Mouse (Mus musculus): ENCODE results near the gene Shld2.
"Not testable (repeated sequence)": the region's sequence is repeated elsewhere in the genome, so short reads cannot be mapped to it uniquely, and the experiment has no call there.

Gene Shld2

DNA sequence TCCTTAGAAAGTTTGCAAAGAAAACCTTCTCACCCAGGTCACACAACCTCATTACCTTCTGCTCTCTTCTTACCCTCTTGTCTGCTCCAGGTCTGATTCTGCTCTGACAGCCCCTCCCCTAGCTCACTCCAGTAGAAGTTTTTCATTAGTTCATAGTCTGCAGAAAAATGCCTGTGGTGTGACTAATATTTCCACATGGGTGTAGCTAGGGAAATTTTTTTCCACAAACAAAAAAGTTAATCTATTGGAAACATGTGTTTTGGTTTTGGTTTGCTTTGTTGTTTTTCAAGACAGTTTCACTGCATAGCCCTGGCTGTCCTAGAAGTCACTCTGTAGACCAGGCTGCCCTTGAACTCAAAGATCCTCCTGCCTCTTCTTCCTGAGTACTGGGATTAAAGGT is 7.8 kb upstream of the Shld2 start:
- DNase-seq (ENCODE audit: low spot score in 2 of 2) = no peak

DNA sequence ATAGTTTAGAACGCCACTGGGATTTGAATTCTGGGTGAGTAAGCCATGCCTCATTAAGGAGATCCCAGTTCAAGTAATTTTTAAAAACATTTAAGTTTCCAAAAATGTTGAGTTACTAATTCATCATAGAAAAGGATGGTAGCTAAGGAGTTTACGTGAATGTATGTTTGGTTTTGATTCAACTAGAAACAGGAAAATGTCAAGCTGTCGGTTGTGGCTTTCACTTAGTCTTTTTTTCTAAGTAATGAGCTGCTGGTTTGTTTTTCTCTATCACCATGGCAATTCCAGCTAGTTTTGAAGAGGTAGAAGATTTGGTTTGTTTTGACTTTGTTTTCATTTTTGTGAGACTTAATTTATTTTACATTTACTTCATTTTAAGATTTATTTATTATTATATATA is 7.1 kb upstream of the Shld2 start:
- DNase-seq (ENCODE audit: low spot score in 2 of 2) = no peak

DNA sequence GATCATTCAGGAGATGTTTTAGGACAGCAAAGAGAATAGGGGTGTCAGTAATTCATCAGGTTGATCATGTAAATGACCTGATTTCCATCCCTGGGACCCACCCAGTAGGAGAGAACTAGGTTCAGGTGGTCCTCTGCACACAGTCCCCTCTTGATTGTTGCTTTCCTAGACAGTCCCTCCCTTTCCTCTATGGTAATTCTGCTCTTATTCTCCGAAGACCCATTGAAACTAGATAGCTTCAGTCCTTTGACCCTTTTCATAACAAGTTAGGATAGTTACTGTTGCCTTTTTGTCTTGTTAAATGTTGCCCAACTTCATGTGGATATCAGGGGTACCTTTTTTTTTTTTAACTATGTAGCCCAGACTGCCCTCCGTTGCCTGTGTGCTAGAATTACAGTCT is 6.1 kb upstream of the Shld2 start:
- DNase-seq (ENCODE audit: low spot score in 2 of 2) = no peak

DNA sequence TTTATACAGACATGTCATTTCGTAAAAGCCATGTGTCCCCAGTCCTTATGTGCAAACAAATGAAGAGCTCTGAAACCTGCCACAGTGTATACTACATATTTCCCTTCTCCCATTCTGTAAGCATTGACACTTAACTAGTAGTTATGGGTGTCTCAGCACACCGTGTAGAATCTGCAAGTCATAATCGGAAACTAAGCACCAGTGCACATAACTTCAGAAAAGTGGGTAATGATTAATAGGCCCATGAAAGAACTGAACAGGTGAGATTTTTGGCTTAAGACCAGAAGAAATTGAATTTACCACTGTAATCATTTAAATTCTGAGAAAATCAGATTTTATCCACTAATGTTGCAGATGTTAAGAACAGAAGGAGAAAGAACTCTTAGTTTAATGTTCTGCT is 4.5 kb upstream of the Shld2 start:
- no peak for DNase-seq (ENCODE audit: low spot score in 2 of 2)

DNA sequence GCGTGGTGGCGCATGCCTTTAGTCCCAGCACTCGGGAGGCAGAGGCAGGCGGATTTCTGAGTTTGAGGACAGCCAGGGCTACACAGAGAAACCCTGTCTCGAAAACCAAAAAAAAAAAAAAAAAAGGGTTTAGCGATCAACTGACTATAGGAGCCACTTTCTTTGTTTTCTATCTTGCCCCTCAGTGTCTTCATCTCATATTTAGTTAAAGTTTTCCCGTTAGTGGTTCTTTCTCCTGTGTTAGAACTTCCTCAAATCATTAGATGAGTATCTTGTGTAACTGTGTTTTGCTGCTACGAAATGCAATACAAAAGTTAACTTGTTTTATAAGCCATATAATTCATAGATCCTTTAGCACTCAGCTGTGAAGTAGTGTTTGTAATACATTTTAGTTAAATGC is 4.1 kb upstream of the Shld2 start:
- not testable (repeated sequence) for DNase-seq (ENCODE audit: low spot score in 2 of 2)

DNA sequence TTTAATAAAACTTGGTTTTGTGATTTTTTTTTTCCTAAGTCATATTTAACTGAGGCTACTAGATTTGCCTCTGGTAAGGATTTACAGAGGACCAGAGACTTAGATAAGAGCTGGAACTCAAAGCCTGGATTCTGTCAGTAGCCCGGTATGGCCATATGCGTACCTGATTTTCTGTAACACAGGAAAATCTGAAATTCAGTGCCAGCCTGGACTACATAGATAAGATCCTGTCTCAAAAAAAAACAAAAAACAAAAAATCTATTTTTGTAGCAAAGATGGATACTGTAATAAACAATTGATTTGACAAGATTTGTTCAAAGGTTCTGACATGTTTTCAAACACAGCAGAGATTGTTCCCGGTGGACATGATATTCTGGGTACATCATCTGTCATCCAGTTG is 3.3 kb upstream of the Shld2 start:
- no peak for DNase-seq (ENCODE audit: low spot score in 2 of 2)

DNA sequence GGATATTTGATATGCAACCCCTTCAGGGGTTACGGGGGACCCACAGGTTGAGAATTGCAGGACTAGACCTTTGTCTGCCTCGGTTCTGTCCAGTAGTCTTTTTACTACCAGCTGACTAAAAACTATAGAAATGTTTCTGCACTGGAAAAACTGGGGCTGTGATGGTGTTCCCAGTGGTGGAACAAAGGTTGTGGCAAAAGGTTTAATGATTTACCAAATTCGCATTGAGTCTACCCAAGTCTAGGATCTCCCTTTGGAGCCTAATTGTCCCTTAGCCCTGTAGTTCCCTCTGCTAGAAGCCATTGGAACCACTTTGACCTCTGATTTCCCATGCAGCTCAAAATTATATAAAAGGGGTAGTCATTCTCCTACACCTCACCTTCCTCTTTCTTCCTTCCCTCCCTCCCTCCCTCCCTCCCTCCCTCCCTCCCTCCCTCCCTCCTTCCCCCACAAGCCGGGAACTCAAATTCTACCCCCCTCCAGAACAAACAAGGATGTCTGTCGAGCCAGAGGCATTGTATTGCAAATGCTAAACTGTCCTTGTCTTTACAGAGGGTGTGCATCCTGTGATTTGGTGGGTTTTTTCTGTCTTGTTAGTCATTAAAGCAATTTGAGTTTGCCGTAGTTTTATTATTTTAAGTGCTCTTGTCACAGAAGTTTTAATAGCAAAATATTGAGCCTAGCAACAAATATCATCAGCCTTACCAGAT is 2.2 kb upstream of the Shld2 start:
- DNase-seq (ENCODE audit: low spot score in 2 of 2) = no peak

DNA sequence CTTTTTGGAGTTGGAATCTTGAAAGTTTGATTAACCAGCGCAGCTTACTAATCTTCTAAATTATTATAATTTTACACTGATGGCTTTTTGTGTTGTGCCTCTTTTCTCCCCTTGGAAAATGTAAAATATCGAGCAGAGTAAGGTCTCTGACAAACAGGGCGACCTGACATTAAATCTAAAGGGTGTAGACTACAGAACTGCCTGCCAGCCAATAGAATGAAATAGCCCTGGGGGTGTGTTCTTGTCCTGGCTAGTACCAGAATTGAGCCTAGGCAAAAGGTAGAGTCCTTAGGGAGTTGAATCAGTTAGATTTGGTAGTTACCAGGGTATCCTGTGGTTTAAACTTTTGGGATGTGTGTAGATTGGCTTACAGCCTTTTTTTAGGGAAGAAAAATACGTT is 1.4 kb upstream of the Shld2 start:
- no peak for DNase-seq (ENCODE audit: low spot score in 2 of 2)

DNA sequence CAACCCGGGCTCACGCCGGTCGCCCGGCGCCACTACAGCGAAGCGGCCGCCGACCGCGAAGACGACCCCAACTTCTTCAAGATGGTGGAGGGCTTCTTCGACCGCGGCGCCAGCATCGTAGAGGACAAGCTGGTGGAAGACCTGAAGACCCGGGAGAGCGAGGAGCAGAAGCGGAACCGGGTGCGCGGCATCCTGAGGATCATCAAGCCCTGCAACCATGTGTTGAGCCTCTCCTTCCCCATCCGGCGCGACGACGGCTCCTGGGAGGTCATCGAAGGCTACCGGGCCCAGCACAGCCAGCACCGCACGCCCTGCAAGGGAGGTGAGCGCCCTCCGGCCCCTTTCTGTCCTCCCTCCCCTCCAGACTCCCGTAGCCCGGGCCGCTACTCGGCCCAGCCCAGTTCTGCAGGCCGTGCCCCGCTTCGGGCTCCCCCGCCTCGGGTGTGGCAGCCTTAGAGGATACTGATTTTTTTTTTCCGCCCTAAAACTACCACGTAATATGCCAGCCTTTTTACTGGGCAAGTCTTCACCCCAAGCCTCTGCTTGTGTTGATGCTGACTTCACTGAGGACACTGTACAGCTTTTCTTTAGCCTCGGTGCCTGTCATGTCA is 833 bp upstream of the Shld2 start:
- peak; percentile 55 to 60 for DNase-seq (ENCODE audit: low spot score in 2 of 2)

DNA sequence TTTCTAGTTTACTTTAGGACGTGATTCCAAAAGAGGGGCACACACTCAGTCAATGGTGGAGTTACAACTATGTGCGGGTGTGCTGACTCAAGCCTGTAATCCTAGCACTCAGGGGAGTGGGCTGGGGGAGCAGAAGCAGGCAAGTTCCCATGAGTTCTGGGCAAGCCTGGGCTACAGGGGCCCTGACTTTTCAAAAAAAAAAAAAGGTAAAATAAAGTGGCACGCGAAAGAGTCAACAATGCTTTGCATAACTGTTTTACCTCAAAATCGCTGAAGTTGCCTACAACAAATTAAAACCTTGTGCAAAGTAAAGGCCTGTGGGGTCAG is 423 bp downstream of the Shld2 start:
- peak in 1 of 2 experiments; percentile 21 for DNase-seq (ENCODE audit: low spot score in 2 of 2)

DNA sequence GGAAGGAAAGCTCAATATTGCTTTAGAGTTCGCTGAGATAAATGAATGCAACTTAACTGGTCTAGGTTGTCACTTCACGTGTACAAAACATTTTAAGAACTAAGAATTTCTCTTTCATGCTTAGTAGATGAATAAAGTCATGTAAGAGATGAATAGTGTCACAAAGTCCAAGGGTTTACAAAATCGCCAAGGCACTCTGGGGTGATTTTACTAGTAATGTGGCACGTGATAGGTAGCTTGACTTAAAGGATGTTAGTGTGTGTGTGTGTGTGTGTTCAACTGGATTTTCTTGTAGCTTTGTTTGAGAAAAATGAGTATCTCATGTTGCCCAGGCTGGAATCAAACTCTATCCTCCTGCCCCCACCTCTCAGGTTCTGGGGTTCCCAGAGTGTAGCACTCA is 1.0 kb downstream of the Shld2 start:
- DNase-seq (ENCODE audit: low spot score in 2 of 2) = no peak

DNA sequence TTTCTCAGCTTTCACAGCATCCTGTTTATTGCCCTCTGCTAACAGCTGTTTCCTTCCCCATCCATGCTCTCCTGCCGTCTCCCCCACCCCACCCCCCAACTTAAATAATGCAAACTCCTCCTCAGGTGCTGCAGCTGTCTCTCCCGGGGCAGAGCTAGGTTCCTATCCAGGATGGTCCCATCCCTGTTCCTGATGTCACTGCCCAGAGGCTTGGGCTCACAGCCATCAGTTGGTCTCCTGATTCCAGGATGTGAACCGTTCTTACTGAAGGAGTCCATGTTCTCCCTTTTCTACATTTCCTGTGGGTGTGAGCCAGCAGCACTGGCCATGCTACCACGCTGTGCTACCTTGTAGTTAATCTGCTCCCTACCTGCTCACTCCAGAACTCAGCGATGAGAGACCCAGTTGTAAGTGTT is 7.0 kb downstream of the Shld2 start:
- DNase-seq (ENCODE audit: low spot score in 2 of 2) = no peak

DNA sequence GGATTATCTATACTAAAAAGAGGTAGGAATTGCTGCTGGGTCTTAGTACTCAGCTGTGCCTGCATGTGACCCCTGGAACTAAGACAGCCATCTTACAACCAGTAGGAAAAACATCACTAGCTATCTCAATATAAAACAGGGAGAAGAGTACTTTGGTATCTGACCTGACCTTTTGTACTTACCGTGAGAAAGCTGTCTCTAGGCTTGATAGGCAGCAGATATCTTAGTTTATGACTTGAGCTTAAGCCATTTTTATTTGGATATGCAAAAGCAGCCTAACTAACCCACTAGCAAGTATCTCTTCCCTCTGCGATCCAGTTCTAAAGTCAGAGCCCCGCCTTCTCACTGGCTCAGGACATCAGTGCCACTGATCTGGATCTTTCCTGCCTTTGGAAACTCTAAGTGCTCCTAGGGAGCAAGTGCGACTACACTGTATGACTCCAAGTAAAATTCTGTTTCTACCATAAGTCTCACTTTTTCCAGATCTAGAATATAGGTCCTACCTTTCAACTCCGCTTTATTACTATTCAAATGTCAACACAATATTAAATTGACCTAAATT is 7.5 kb downstream of the Shld2 start:
- DNase-seq (ENCODE audit: low spot score in 2 of 2) = no peak

DNA sequence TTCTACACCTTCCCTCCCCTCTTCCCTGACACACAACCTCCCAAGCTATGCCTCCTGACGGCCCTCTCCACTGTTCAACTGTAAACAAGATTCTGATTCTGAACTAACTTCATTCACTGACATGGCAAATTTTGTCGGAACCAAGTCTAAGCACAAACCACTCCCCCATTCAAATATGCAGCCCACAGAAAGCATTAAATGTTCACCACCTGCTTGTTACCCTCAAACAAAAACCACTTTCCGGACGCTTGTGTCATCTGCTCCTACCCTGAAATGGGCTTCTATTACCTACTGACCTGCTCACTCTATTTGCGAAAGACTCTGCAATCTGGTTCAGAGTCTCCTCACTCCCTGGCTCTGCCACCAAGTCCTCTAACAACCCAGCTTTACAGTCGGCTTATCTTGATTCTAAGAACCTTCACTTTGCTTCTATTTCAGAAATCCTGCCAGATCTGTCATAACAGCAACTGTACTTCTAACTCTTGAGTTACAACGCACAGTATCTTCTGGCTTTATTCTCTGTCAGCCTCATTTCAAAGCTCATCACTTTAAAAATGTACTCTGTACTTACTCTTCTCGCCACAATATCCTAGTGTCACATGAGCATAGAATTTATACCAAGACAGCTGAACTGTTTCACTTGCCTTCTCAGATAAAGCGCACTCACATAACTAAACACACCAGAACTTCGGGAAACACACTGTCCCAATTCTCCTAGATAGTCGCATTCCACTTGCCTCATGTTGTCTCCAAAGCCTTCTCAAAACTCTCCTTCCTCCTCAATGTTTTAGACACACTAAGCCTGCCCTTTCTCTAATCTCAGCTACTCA is 11.2 kb downstream of the Shld2 start:
- no peak for DNase-seq (ENCODE audit: low spot score in 2 of 2)

DNA sequence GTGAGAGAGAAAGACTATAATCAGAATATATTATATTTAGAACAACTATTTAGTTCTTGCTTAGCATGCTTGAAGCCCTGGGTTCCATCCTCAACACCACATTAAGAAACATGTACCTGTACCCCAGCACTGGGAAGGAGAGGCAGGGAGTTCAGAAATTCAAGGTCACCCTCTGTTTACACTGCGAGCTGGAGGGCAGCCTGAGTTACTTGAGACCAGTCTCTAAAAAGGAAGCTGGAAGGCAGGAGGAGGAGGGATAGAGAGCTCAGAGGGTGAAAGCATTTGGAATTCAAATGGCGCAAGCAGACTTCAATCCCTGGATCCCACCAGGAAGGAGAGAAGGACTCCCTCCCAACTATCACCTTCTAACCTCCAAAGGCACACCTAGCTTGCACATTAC is 12.7 kb downstream of the Shld2 start:
- no peak for DNase-seq (ENCODE audit: low spot score in 2 of 2)

DNA sequence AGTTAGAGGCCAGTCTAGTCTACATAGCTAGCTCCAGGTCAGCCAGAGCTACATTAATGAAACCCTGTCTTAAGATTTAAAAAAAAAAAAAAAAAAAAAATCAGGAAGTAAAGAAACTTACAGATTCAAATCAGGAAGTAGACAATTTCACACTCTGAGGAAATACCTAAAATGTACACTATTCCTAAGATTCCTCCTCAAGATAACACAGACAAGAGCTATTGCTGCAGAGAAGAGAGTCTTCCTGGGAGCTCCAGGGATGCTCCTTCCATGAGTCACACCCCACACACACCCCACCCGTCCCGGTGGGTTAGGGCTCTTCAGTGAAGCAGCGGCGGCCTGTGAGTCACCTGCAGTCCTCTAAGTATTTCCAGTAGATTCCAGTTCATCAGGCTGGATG is 13.3 kb downstream of the Shld2 start:
- DNase-seq (ENCODE audit: low spot score in 2 of 2) = no peak

DNA sequence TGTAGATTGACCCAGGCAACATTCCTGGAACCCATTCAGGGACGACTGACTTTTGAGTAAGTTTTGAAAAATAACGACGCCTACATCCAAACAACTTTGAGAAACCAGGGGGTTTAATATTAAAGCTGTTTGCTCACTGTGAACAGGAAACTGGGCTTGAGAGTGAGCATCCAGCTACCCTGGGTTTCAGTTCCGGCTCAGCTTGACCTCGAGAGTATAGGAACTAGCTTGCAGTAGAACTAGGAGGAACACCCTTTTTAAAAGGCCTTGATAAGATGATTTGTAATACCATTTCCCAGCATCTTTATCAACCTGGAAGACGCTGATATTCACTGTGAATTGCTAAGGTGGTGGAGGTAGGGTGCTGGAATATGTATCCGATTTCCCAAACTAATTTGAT is 13.9 kb downstream of the Shld2 start:
- peak in 1 of 2 experiments; percentile 27 for DNase-seq (ENCODE audit: low spot score in 2 of 2)

DNA sequence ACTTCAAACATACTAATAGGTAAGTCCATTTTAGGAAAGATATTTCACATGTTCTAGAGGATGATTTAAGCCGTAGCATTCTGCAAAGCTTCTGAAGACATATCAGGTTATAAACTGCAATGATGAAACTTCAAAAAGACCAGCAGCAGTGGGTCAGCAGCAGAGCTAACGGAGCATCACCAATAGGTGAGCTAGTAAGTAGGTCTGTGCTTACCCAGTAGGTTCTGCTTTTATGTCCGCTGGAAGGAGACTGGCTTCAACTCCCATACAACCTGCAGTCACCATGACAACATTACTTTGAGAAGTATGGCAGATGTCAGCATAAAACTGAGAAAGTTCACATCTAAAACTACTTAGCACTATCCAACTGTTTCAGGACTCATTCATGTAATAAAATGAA is 16.7 kb downstream of the Shld2 start:
- no peak for DNase-seq (ENCODE audit: low spot score in 2 of 2)

DNA sequence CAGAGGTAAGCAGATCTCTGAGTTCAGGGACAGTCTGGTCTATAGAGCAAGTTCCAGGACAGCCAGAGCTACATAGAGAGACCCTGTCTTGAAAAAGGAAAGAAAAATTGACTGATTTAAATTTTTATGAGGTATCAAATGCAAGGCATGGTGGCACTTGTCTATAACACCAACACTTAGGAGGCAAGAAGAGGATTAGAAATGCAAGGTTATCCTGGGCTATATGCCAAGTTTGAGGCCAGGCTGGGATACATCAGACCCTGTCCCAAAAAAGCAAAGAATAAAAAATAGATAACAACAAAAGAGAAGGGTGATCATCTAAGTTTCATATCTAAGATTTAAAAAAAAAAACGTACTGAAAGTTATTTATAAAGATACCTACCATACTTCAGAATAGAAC is 20.1 kb downstream of the Shld2 start:
- no peak for DNase-seq (ENCODE audit: low spot score in 2 of 2)

DNA sequence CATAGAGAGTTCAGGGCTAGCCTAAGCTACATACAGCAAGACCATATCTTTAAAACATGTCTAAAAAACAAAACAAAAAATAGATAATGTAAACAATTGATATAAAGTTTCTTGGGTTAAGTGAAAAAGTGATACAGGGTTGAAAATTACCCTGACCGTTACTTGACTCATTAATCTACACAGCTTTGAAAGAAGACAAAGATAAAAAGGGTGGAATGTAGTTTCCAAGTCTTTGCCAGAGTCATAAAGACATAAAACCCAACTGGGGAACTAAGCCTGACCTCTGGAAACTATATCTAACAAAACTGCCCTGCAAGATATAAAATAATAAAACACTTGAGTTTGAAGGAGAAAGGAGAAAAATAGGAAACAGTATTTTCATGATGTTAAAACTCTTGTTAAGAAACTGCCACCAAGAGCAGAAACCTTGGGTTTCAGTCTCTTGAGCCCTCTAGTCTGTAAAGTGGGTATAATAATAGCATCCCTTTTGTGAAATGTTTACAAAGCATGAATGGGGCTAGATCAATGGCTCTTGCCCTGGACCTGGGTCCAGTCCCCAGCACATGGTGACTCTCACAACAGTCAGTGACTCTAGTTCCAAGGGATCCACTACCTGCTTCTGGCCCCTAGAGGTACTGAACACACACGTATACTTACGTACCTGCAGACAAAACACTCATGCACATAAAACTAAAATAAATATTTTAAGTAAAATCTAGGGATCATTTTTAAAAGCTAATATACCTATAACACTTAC is 20.9 kb downstream of the Shld2 start:
- DNase-seq (ENCODE audit: low spot score in 2 of 2) = no peak

DNA sequence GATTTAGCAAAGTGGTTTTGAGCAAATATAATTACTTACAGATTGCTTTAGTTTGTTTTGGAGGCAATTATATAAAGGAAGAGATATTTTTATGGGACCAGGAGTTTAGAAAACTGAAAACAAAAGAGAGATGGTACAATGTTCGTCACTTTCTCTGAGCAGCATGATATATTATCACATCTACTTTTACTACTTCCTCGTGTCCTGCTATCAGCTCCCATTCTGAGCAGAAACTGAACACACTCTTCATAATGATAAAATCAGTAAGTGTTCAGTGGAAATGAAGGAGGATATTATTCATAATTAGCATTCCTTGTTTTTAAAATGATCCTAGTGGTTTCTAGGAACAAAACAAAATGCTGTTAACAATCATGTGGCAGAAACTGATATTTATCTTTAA is 21.9 kb downstream of the Shld2 start:
- DNase-seq (ENCODE audit: low spot score in 2 of 2) = no peak

DNA sequence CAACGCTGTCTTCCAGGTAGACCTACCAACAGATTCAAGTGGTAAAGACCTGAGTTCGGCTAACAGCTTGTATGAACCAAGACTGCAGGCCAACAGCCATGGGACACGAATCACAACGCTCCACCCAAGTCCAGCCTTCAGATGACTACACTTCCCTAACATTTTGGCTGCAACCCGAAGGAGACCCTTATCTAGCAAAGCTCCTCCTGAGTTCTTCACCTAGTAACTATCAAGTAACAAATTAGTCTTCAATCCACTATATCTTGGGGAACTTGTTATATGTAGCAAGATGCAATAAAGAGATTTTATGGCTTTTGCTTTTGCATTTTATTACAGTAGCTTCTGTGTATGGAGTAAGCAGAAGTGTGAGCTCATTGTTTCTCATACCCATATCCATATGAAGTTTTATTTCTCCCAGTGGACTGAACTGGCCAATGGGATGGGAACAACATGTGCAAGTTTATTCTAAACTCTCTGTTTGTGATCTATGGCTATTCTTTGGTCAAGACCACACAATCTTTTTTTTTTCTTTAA is 28.5 kb downstream of the Shld2 start:
- DNase-seq (ENCODE audit: low spot score in 2 of 2) = no peak
